ENCODE assay signal across 8 mouse cellular contexts in the genomic region with DNA sequence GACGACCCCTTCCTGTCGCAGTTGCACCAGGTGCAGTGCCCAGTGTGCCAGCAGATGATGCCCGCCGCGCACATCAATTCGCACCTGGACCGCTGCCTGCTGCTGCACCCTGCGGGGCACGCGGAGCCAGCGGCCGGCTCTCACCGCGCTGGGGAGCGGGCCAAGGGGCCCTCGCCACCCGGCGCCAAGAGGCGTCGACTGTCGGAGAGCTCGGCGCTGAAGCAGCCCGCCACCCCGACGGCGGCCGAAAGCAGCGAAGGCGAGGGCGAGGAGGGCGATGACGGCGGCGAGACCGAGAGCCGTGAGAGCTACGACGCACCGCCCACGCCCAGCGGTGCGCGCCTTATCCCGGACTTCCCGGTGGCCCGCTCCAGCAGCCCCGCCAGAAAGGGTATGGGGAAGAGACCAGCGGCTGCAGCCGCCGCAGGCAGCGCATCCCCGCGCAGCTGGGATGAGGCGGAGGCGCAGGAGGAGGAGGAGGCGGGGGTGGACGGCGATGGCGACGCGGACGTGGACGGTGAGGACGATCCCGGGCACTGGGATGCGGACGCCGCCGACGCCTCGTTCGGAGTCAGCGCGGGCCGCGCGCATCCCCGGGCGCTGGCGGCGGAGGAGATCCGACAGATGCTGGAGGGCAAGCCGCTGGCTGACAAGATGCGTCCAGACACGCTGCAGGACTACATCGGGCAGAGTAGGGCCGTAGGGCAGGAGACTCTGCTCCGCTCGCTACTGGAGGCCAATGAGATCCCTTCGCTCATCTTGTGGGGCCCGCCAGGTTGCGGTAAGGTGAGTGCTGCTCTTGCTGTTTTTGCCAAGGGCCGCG. TPM values are rescaled to one million over a fixed set of nuclear protein-coding genes. Genes with fewer than 3 reads are reported as not detected.
DNase-seq lines count a peak whose midpoint lies in the region; ATAC-seq and TF ChIP-seq lines count a peak whose summit lies in the region.

Gene D930007J09Rik (minus strand): TSS at position 591 of the 823 bp plus-strand sequence.

- peak within 1 kb of the TSS; percentile 85 for H3K9ac ChIP-seq in kidney, embryonic 14.5 days (ENCODE audit: low read depth, low read length)
- peak within 1 kb of the TSS; percentile 88 for H3K9ac ChIP-seq in liver, adult 2 months (ENCODE audit: low read depth, low read length)
- H3K9ac ChIP-seq in midbrain, postnatal 0 days (replicated peaks; ENCODE audit: low read length, poor library complexity, severe bottlenecking), result peak within 1 kb of the TSS; percentile 95
- peak within 1 kb of the TSS; percentile 80 for H3K9ac ChIP-seq in stomach, embryonic 14.5 days (replicated peaks; ENCODE audit: low read depth, low read length)

- H3K36me3 ChIP-seq in kidney, embryonic 14.5 days (ENCODE audit: control insufficient read depth, insufficient read depth, low read length), result peaks cover 16% of the 10 kb centered on the region
- H3K36me3 ChIP-seq in liver, adult 2 months (ENCODE audit: control insufficient read depth, insufficient read depth, low read length), result peaks cover 9% of the 10 kb centered on the region
- peaks cover 13% of the 10 kb centered on the region for H3K36me3 ChIP-seq in midbrain, postnatal 0 days (ENCODE audit: insufficient read depth, low read length)
- H3K36me3 ChIP-seq in stomach, embryonic 14.5 days (ENCODE audit: control insufficient read depth, insufficient read depth, low read length), result peaks cover 10% of the 10 kb centered on the region

- H3K27ac ChIP-seq in kidney, embryonic 14.5 days (ENCODE audit: low read depth, low read length), result peak within 1 kb of the TSS; percentile 30; the same call in 1 of the 2 replicates
- peak within 1 kb of the TSS; percentile 74 for H3K27ac ChIP-seq in liver, adult 2 months (replicated peaks; ENCODE audit: insufficient read depth, low read depth, low read length)
- peak within 1 kb of the TSS; percentile 94 for H3K27ac ChIP-seq in midbrain, postnatal 0 days (ENCODE audit: low read depth, low read length)
- H3K27ac ChIP-seq in stomach, embryonic 14.5 days (ENCODE audit: low read length), result peak within 1 kb of the TSS; percentile 71

- no peak for TF ChIP-seq POLR2A in liver, adult 2 months (IDR thresholded peaks at IDR 0.05; ENCODE audit: extremely low read depth, insufficient read depth, low read length)

- WGBS in kidney, embryonic 14.5 days, result 0% methylated on average over 89 of the region's 95 CpGs
- under 1% methylated on average over 92 of the region's 95 CpGs for WGBS in liver, adult 2 months
- WGBS in midbrain, postnatal 0 days, result under 1% methylated on average over 89 of the region's 95 CpGs
- WGBS in stomach, embryonic 14.5 days, result under 1% methylated on average over 93 of the region's 95 CpGs

- peak within 1 kb of the TSS; percentile 92 for H3K4me2 ChIP-seq in kidney, embryonic 14.5 days (replicated peaks; ENCODE audit: low read depth, low read length)
- H3K4me2 ChIP-seq in midbrain, postnatal 0 days (ENCODE audit: low read depth, low read length, poor library complexity, severe bottlenecking), result peak within 1 kb of the TSS; percentile 74
- H3K4me2 ChIP-seq in stomach, embryonic 14.5 days (replicated peaks; ENCODE audit: low read depth, low read length), result peak within 1 kb of the TSS; percentile 82

- peak within 1 kb of the TSS; percentile 84 for H3K4me3 ChIP-seq in kidney, embryonic 14.5 days (ENCODE audit: low read length)
- H3K4me3 ChIP-seq in liver, adult 2 months (ENCODE audit: insufficient read depth, low read depth, low read length), result peak within 1 kb of the TSS; percentile 76
- H3K4me3 ChIP-seq in midbrain, postnatal 0 days (ENCODE audit: low read depth, low read length), result peak within 1 kb of the TSS; percentile 93
- H3K4me3 ChIP-seq in stomach, embryonic 14.5 days (ENCODE audit: low read depth, low read length), result peak within 1 kb of the TSS; percentile 85

- no peaks in the 10 kb centered on the region for H3K9me3 ChIP-seq in kidney, embryonic 14.5 days (ENCODE audit: control insufficient read depth, low read length)
- H3K9me3 ChIP-seq in midbrain, postnatal 0 days (ENCODE audit: low read length), result no peaks in the 10 kb centered on the region
- H3K9me3 ChIP-seq in stomach, embryonic 14.5 days (ENCODE audit: control insufficient read depth, low read depth, low read length), result no peaks in the 10 kb centered on the region

- H3K27me3 ChIP-seq in kidney, embryonic 14.5 days (ENCODE audit: control insufficient read depth, insufficient read depth, low read length), result no peaks in the 10 kb centered on the region
- H3K27me3 ChIP-seq in liver, adult 2 months (ENCODE audit: control insufficient read depth, insufficient read depth, low read length), result no peaks in the 10 kb centered on the region
- H3K27me3 ChIP-seq in midbrain, postnatal 0 days (ENCODE audit: insufficient read depth, low read length), result no peaks in the 10 kb centered on the region
- H3K27me3 ChIP-seq in stomach, embryonic 14.5 days (ENCODE audit: control insufficient read depth, insufficient read depth, low read length), result no peaks in the 10 kb centered on the region

- peak; percentile 70 for ATAC-seq in kidney, embryonic 14.5 days (ENCODE audit: low FRiP score, low TSS enrichment)
- ATAC-seq in midbrain, postnatal 0 days (ENCODE audit: low FRiP score), result peak; percentile 68
- ATAC-seq in stomach, embryonic 14.5 days (ENCODE audit: insufficient number of reproducible peaks, insufficient read depth, low FRiP score, low read depth), result peak; percentile 67

- peak; percentile 51 for DNase-seq in layer of hippocampus, adult 11-12 months (ENCODE audit: low spot score)
- DNase-seq in layer of hippocampus, adult 9-10 months (ENCODE audit: low spot score), result no peak
- peak; percentile 52 for DNase-seq in embryo, embryonic 10 days (ENCODE audit: low spot score)
- DNase-seq in heart, adult 18-20 months, result peak; percentile 51
- DNase-seq in liver, adult 2 months (ENCODE audit: extremely low read depth, low read depth, low spot score), result no peak
- peak; percentile 44 for DNase-seq in midbrain, postnatal 0 days (ENCODE audit: low spot score)

- peaks cover 17% of the 10 kb centered on the region for H3K79me2 ChIP-seq in liver, adult 2 months (ENCODE audit: control insufficient read depth, insufficient read depth, low read length)

- H3K4me1 ChIP-seq in kidney, embryonic 14.5 days (ENCODE audit: control insufficient read depth, insufficient read depth, low read length), result peaks cover 10% of the 10 kb centered on the region; the same call in 1 of the 2 replicates
- peaks cover 7% of the 10 kb centered on the region; the same call in 1 of the 2 replicates for H3K4me1 ChIP-seq in liver, adult 2 months (ENCODE audit: control insufficient read depth, insufficient read depth, low read length)
- peaks cover 8% of the 10 kb centered on the region for H3K4me1 ChIP-seq in midbrain, postnatal 0 days (ENCODE audit: insufficient read depth, low read length)
- peaks cover 17% of the 10 kb centered on the region; the same call in 1 of the 2 replicates for H3K4me1 ChIP-seq in stomach, embryonic 14.5 days (ENCODE audit: control insufficient read depth, insufficient read depth, low read length)

- TF ChIP-seq CTCF in liver, adult 2 months (IDR thresholded peaks at IDR 0.05; ENCODE audit: low read depth, low read length), result no peak
- TF ChIP-seq CTCF in midbrain, postnatal 0 days (IDR thresholded peaks at IDR 0.05), result no peak

RNA-seq across cellular contexts. Expression of gene D930007J09Rik, which starts in this region (rescaled TPM):
- not detected for total RNA-seq in heart, adult 18-20 months (2021)
- polyA plus RNA-seq in kidney, embryonic 14.5 days (2014; fragmentation: Nextera tagmentation; extraction: Ambion mirVana), result not detected in 2 replicates
- not detected in 2 replicates for total RNA-seq in liver, adult 2 months (2014; rRNA removed)
- 0.60 TPM in 1 of 2 replicates, not detected in the other for polyA plus RNA-seq in liver, adult 2 months (2012; rRNA removed)
- total RNA-seq in midbrain, postnatal 0 days (2014; rRNA removed), result not detected in 2 replicates
- polyA plus RNA-seq in midbrain, postnatal 0 days (2015; fragmentation: Nextera tagmentation; extraction: Ambion mirVana), result not detected in 2 replicates
- polyA plus RNA-seq in stomach, embryonic 14.5 days (2014; fragmentation: Nextera tagmentation; extraction: Ambion mirVana), result not detected in 2 replicates

Comparison
In these comparisons a context has a peak if more than half of its experiments do, and no peak if none do; other contexts are left out.
1. DNase-seq: peak in layer of hippocampus, adult 11-12 months (single experiment) and embryo, embryonic 10 days (single experiment); none in layer of hippocampus, adult 9-10 months (single experiment) and liver, adult 2 months (single experiment).
2. Peak in DNase-seq in heart, adult 18-20 months; RNA of the gene not detected or under 1 TPM.
3. Peak in ATAC-seq, H3K4me3 ChIP-seq, H3K27ac ChIP-seq, H3K9ac ChIP-seq and H3K4me2 ChIP-seq in kidney, embryonic 14.5 days; RNA of the gene not detected or under 1 TPM.
4. Peak in DNase-seq, ATAC-seq, H3K4me3 ChIP-seq, H3K27ac ChIP-seq, H3K9ac ChIP-seq and H3K4me2 ChIP-seq in midbrain, postnatal 0 days; RNA of the gene not detected or under 1 TPM.
5. Peak in ATAC-seq, H3K4me3 ChIP-seq, H3K27ac ChIP-seq, H3K9ac ChIP-seq and H3K4me2 ChIP-seq in stomach, embryonic 14.5 days; RNA of the gene not detected or under 1 TPM.
6. H3K27ac ChIP-seq: peak in every context shown above with its lines; median percentile 94 in midbrain, postnatal 0 days; 74 in liver, adult 2 months; 71 in stomach, embryonic 14.5 days; 30 in kidney, embryonic 14.5 days.
7. Peak in every context shown above with its lines, with median percentiles within 50 percentile points of each other: ATAC-seq, H3K4me2 ChIP-seq, H3K4me3 ChIP-seq and H3K9ac ChIP-seq.